Mouse (Mus musculus): Measurements from ENCODE around the gene Defb42. TPM values are rescaled to one million over a fixed set of nuclear protein-coding genes. Genes with fewer than 3 reads are reported as not detected.

Gene Defb42
- total and polyA plus RNA-seq, 2 experiments from 2014 or later: 0.49 TPM; not detected in 1

DNA sequence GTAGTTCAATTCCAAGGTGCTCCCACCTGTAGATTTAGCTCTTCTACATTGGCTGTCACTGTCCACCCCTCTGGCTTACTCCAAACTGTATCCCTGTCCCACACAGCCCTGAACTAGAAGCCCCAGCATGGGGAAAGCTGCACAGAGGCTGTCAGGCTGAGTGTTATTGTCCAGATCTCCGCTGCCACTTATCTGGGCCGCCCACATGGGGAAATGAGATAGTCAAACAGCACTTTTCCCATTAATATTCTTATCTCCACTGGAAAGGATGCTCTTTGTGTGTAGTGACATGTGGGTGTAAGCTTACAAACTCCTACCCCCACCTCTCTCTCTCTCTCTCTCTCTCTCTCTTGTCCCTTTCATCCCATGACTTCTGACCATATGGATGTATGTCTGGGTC is 15.4 kb downstream of the Defb42 start:
- DNase-seq (ENCODE audit: low spot score) (no peak), ATAC-seq (ENCODE audit: low FRiP score) (no peak)
- TF ChIP-seq CTCF (IDR thresholded peaks at IDR 0.05): no peak
- Histone ChIP-seq H3K4me3 (ENCODE audit: low read depth, low read length) (no peak overlapping the region), H3K36me3 (ENCODE audit: insufficient read depth, low read length) (no peaks in the 10 kb centered on the region), H3K27me3 (ENCODE audit: insufficient read depth, low read length) (no peaks in the 10 kb centered on the region), H3K4me1 (ENCODE audit: insufficient read depth, low read length) (no peaks in the 10 kb centered on the region), H3K9me3 (ENCODE audit: low read length) (no peaks in the 10 kb centered on the region), H3K9ac (replicated peaks; ENCODE audit: low read length, poor library complexity, severe bottlenecking) (no peak overlapping the region), H3K4me2 (ENCODE audit: low read depth, low read length, poor library complexity, severe bottlenecking) (no peak overlapping the region), H3K27ac (ENCODE audit: low read depth, low read length) (no peak overlapping the region)
- 92% methylated on average over 2 of the region's 2 CpGs for WGBS

DNA sequence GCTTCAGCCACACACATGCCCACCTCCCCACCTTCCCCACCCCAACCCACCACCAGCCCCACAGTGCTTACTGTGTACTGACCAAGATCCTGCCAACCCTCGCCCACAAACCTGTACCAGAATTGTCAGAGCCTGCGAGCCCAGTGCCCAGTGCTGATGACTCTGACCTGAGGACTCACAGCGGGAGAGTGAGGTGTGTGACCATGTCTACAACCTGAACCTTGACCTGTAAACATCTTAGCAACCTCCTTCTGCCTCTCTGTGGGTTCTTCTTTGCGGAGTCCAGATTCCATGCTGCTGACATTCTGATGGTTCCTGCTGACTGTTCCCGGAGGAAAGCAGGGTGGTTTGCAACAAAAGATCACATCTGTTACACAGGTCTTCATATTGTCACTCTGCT is 18.6 kb downstream of the Defb42 start:
- H3K9ac ChIP-seq (replicated peaks; ENCODE audit: low read length, poor library complexity, severe bottlenecking): no peak overlapping the region
- TF ChIP-seq CTCF (IDR thresholded peaks at IDR 0.05): no peak

DNA sequence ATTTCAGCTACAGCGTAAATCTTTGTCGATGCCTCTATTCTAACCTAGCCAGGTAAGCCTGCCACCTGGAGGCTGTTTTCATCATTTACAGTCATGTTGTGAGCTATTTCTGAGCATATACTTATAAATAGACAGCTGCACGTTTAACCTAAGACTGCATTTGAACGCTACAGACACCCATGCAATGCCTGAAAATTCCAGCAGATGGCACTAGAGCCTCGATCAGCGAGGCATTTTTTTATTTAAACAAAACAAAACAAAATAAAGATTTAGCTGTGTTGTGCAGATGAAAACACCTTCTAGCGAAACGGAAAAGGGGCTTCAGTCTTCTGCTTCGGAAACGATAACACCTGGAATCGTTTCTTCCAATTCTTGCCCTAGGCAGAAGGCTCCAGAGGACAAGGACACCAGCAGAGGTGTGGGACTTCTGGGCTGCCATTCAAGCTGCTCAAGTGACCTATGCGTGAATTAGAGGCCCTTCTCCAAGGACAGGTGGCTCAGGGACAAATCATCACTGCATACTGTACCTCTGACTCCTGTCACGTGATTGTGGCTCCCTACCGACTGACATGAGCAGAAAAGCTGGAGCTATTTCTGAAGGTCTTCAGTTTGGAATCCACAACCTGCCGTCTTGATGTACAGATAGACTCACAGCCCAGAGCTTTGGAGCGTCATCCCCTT is 20.0 kb downstream of the Defb42 start:
- Histone ChIP-seq H3K9ac (replicated peaks; ENCODE audit: low read length, poor library complexity, severe bottlenecking) (0 out of 2 replicates have a peak overlapping the region, but pooled peaks have one; percentile 36), H3K27ac (ENCODE audit: low read depth, low read length) (no peak overlapping the region; the same call in 1 of the 2 replicates), H3K36me3 (ENCODE audit: insufficient read depth, low read length) (no peaks in the 10 kb centered on the region), H3K27me3 (ENCODE audit: insufficient read depth, low read length) (no peaks in the 10 kb centered on the region), H3K4me3 (ENCODE audit: low read depth, low read length) (no peak overlapping the region), H3K4me2 (ENCODE audit: low read depth, low read length, poor library complexity, severe bottlenecking) (peak overlapping the region; percentile 39), H3K9me3 (ENCODE audit: low read length) (no peaks in the 10 kb centered on the region), H3K4me1 (ENCODE audit: insufficient read depth, low read length) (no peaks in the 10 kb centered on the region)
- peak; percentile 98 for TF ChIP-seq CTCF (IDR thresholded peaks at IDR 0.05)
- 25% methylated on average over 16 of the region's 16 CpGs for WGBS
- DNase-seq (ENCODE audit: low spot score) (peak; percentile 85), ATAC-seq (ENCODE audit: low FRiP score) (peak; percentile 76; the same call in 1 of the 2 replicates)

More for the DNA sequence above, 18.6 kb downstream of the Defb42 start:
- no peak for DNase-seq (ENCODE audit: low spot score)
- Histone ChIP-seq H3K9me3 (ENCODE audit: low read length) (no peaks in the 10 kb centered on the region), H3K4me1 (ENCODE audit: insufficient read depth, low read length) (no peaks in the 10 kb centered on the region), H3K4me3 (ENCODE audit: low read depth, low read length) (no peak overlapping the region), H3K27ac (ENCODE audit: low read depth, low read length) (no peak overlapping the region), H3K36me3 (ENCODE audit: insufficient read depth, low read length) (no peaks in the 10 kb centered on the region), H3K4me2 (ENCODE audit: low read depth, low read length, poor library complexity, severe bottlenecking) (no peak overlapping the region), H3K27me3 (ENCODE audit: insufficient read depth, low read length) (no peaks in the 10 kb centered on the region)
- 78% methylated on average over 5 of the region's 5 CpGs for WGBS
- no peak for ATAC-seq (ENCODE audit: low FRiP score)

DNA sequence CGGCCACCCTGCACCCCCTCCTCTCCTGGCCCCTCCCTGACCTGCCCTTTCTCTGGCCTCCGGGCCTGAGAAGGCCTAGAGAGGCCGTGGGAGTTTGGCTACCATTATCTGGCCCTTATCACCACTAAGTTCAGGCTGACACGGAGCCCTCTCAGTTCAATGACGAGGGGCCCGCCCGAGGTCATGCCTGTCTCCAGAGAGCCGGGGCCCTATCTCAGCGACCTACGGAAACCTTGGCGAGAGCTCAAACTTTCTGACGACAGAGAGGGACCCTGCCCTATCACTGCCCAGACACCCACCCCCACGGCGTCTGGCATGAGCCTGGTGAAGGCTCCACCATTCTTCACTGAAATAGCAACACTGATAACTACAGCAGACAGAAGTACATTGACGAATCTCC is 20.9 kb downstream of the Defb42 start:
- ATAC-seq (ENCODE audit: low FRiP score) (0 out of 2 replicates have a peak, but pooled peaks have one; percentile 23), DNase-seq (ENCODE audit: low spot score) (no peak)
- H3K9ac ChIP-seq (replicated peaks; ENCODE audit: low read length, poor library complexity, severe bottlenecking): no peak overlapping the region
- no peaks in the 10 kb centered on the region for H3K9me3 ChIP-seq (ENCODE audit: low read length)
- no peaks in the 10 kb centered on the region for H3K27me3 ChIP-seq (ENCODE audit: insufficient read depth, low read length)
- no peak overlapping the region for H3K4me3 ChIP-seq (ENCODE audit: low read depth, low read length)
- H3K4me1 ChIP-seq (ENCODE audit: insufficient read depth, low read length): no peaks in the 10 kb centered on the region
- H3K36me3 ChIP-seq (ENCODE audit: insufficient read depth, low read length): no peaks in the 10 kb centered on the region
- H3K27ac ChIP-seq (ENCODE audit: low read depth, low read length): no peak overlapping the region
- 86% methylated on average over 15 of the region's 15 CpGs for WGBS
- no peak overlapping the region for H3K4me2 ChIP-seq (ENCODE audit: low read depth, low read length, poor library complexity, severe bottlenecking)
- no peak for TF ChIP-seq CTCF (IDR thresholded peaks at IDR 0.05)

Other genes with a start within 250 kb of the Defb42 start
- gene Wdfy2, start 209.3 kb upstream of the Defb42 start, total RNA-seq (2014; rRNA removed): 19.6 and 22.7 TPM in 2 replicates
- 4.3 TPM in 2 replicates for gene Wdfy2, start 209.3 kb upstream of the Defb42 start, polyA plus RNA-seq (2015; fragmentation: Nextera tagmentation; extraction: Ambion mirVana)
- gene Defb48, start 62.5 kb upstream of the Defb42 start, total RNA-seq (2014; rRNA removed): not detected in 2 replicates
- not detected in 2 replicates for gene Defb48, start 62.5 kb upstream of the Defb42 start, polyA plus RNA-seq (2015; fragmentation: Nextera tagmentation; extraction: Ambion mirVana)
- not detected in 2 replicates for gene Defb47, start 48.9 kb upstream of the Defb42 start, total RNA-seq (2014; rRNA removed)
- not detected in 2 replicates for gene Defb47, start 48.9 kb upstream of the Defb42 start, polyA plus RNA-seq (2015; fragmentation: Nextera tagmentation; extraction: Ambion mirVana)
- not detected in 2 replicates for gene Defb43, start 35.2 kb upstream of the Defb42 start, total RNA-seq (2014; rRNA removed)
- not detected in 2 replicates for gene Defb43, start 35.2 kb upstream of the Defb42 start, polyA plus RNA-seq (2015; fragmentation: Nextera tagmentation; extraction: Ambion mirVana)
- gene Defb30, start 3.0 kb downstream of the Defb42 start, total RNA-seq (2014; rRNA removed): not detected in 2 replicates
- gene Defb30, start 3.0 kb downstream of the Defb42 start, polyA plus RNA-seq (2015; fragmentation: Nextera tagmentation; extraction: Ambion mirVana): not detected in 2 replicates

All from midbrain, postnatal 0 days (tissue).